Mouse (Mus musculus) forebrain, embryonic 15.5 days (tissue): Measurements from ENCODE around the gene Npepps. TPM values are rescaled to one million over a fixed set of nuclear protein-coding genes. Genes with fewer than 3 reads are reported as not detected.

Source experiments
- ATAC-seq: fragments of 200-750 bp; cut with Nextera tagmentation; replicated peaks from 2 replicates; pipeline ENCODE4 v1.8.0; 2017; ENCODE audit warnings: mild to moderate bottlenecking, moderate TSS enrichment, moderate library complexity
- H3K27ac ChIP-seq: fragments of 300-500 bp; sonication (generic); replicated peaks from 2 replicates; pipeline ENCODE4 v1.5.1; 2015; ENCODE audit warnings: mild to moderate bottlenecking, inconsistent platforms
- H3K27me3 ChIP-seq: fragments of 300-500 bp; sonication (generic); 2 replicates; pipeline ENCODE4 v1.6.1; 2015; ENCODE audit warnings: inconsistent platforms
- H3K36me3 ChIP-seq: fragments of 300-500 bp; sonication (generic); 2 replicates; pipeline ENCODE4 v1.6.1; 2015; ENCODE audit warnings: mild to moderate bottlenecking, inconsistent platforms
- H3K4me1 ChIP-seq: fragments of 300-500 bp; sonication (generic); 2 replicates; pipeline ENCODE4 v1.6.1; 2015; ENCODE audit warnings: inconsistent platforms
- H3K4me2 ChIP-seq: fragments of 300-500 bp; sonication (generic); replicated peaks from 2 replicates; pipeline ENCODE4 v1.6.1; 2015; ENCODE audit warnings: mild to moderate bottlenecking, inconsistent platforms
- H3K4me3 ChIP-seq: fragments of 300-500 bp; sonication (generic); 2 replicates; pipeline ENCODE4 v1.5.1; 2015; ENCODE audit warnings: mild to moderate bottlenecking, inconsistent platforms
- H3K9ac ChIP-seq: fragments of 300-500 bp; sonication (generic); replicated peaks from 2 replicates; pipeline ENCODE4 v1.6.1; 2015; ENCODE audit warnings: mild to moderate bottlenecking, inconsistent platforms
- H3K9me3 ChIP-seq: fragments of 300-500 bp; sonication (generic); 2 replicates; pipeline ENCODE4 v1.6.1; 2016; ENCODE audit warnings: inconsistent platforms
- WGBS: fragments of 180-500 bp; shearing (Covaris S2); methylation state at CpG from one replicate; pipeline ENCODE4 v1.1.7; 2015; ENCODE audit warnings: mixed read lengths; 5-methylcytosine and 5-hydroxymethylcytosine counted together
- polyA plus RNA-seq: library from polyadenylated mRNA; unstranded; fragments of >200 nt; fragmentation: Nextera tagmentation; extraction: Ambion mirVana; gene quantifications from 2 replicates; pipeline ENCODE4 v1.2.1, GENCODE M21; 2015

The Npepps gene
- polyA plus RNA-seq, 1 experiment from 2014 or later, result 151 TPM

- Histone ChIP-seq H3K36me3 (no peaks in the 10 kb centered on the region), H3K9me3 (no peaks in the 10 kb centered on the region), H3K4me3 (peak overlapping the region; percentile 40), H3K4me2 (peak overlapping the region; percentile 73), H3K27ac (no peak overlapping the region), H3K4me1 (peaks cover 26% of the 10 kb centered on the region), H3K9ac (peak overlapping the region; percentile 48), H3K27me3 (no peaks in the 10 kb centered on the region; the same call in 1 of the 2 replicates)
- under 1% methylated on average over 25 of the region's 25 CpGs for WGBS
- peak; percentile 74 for ATAC-seq
These were observed 29.6 kb upstream of the Npepps start for GRCm38 (mm10) chr11:97309911-97310571.

- Histone ChIP-seq H3K9me3 (no peaks in the 10 kb centered on the region), H3K4me2 (peak overlapping the region; percentile 73), H3K27me3 (no peaks in the 10 kb centered on the region; the same call in 1 of the 2 replicates), H3K27ac (no peak overlapping the region), H3K36me3 (no peaks in the 10 kb centered on the region), H3K4me1 (peaks cover 25% of the 10 kb centered on the region), H3K9ac (peak overlapping the region; percentile 48), H3K4me3 (peak overlapping the region; percentile 40)
- WGBS, result 2% methylated on average over 9 of the region's 9 CpGs
- ATAC-seq, result no peak
These were observed 29.0 kb upstream of the Npepps start for GRCm38 (mm10) chr11:97309451-97309836.

GRCm38 (mm10) chr11:97308806-97309450, 28.5 kb upstream of the Npepps start:
- H3K4me2 ChIP-seq, result peak overlapping the region; percentile 73; the same call in 1 of the 2 replicates
- WGBS, result 55% methylated on average over 3 of the region's 3 CpGs
- ATAC-seq, result no peak
- H3K27ac ChIP-seq, result no peak overlapping the region
- H3K9me3 ChIP-seq, result no peaks in the 10 kb centered on the region
- H3K4me3 ChIP-seq, result peak overlapping the region; percentile 40; the same call in 1 of the 2 replicates
- H3K9ac ChIP-seq, result peak overlapping the region; percentile 48; the same call in 1 of the 2 replicates
- peaks cover 25% of the 10 kb centered on the region for H3K4me1 ChIP-seq
- H3K27me3 ChIP-seq, result no peaks in the 10 kb centered on the region; the same call in 1 of the 2 replicates
- no peaks in the 10 kb centered on the region for H3K36me3 ChIP-seq

GRCm38 (mm10) chr11:97307294-97308069, 27.0 kb upstream of the Npepps start:
- Histone ChIP-seq H3K36me3 (no peaks in the 10 kb centered on the region), H3K27me3 (no peaks in the 10 kb centered on the region; the same call in 1 of the 2 replicates), H3K27ac (no peak overlapping the region), H3K4me3 (no peak overlapping the region), H3K9me3 (no peaks in the 10 kb centered on the region), H3K4me2 (no peak overlapping the region), H3K9ac (no peak overlapping the region), H3K4me1 (peaks cover 29% of the 10 kb centered on the region)
- WGBS, result 93% methylated on average over 11 of the region's 11 CpGs
- no peak for ATAC-seq

- H3K4me2 ChIP-seq, result no peak overlapping the region
- WGBS, result 87% methylated on average over 5 of the region's 5 CpGs
- H3K27me3 ChIP-seq, result no peaks in the 10 kb centered on the region
- no peak for ATAC-seq
- H3K4me3 ChIP-seq, result no peak overlapping the region
- no peaks in the 10 kb centered on the region for H3K9me3 ChIP-seq
- H3K4me1 ChIP-seq, result peaks cover 20% of the 10 kb centered on the region
- no peak overlapping the region for H3K9ac ChIP-seq
- H3K36me3 ChIP-seq, result no peaks in the 10 kb centered on the region
- H3K27ac ChIP-seq, result no peak overlapping the region
These were observed 24.2 kb upstream of the Npepps start for GRCm38 (mm10) chr11:97304631-97305030.

- H3K36me3 ChIP-seq, result no peaks in the 10 kb centered on the region
- no peaks in the 10 kb centered on the region for H3K27me3 ChIP-seq
- no peak overlapping the region for H3K4me2 ChIP-seq
- H3K9me3 ChIP-seq, result no peaks in the 10 kb centered on the region
- ATAC-seq, result no peak
- no peak overlapping the region for H3K9ac ChIP-seq
- peaks cover 14% of the 10 kb centered on the region; the same call in 1 of the 2 replicates for H3K4me1 ChIP-seq
- H3K4me3 ChIP-seq, result no peak overlapping the region
- peak overlapping the region; percentile 47; the same call in 1 of the 2 replicates for H3K27ac ChIP-seq
- 14% methylated on average over 7 of the region's 7 CpGs for WGBS
These were observed 21.9 kb upstream of the Npepps start for GRCm38 (mm10) chr11:97302231-97302781.

- Histone ChIP-seq H3K9ac (no peak overlapping the region), H3K4me2 (no peak overlapping the region), H3K27ac (no peak overlapping the region), H3K9me3 (no peaks in the 10 kb centered on the region), H3K4me1 (peaks cover 14% of the 10 kb centered on the region; the same call in 1 of the 2 replicates), H3K4me3 (no peak overlapping the region), H3K27me3 (no peaks in the 10 kb centered on the region), H3K36me3 (no peaks in the 10 kb centered on the region)
- ATAC-seq, result no peak
- 81% methylated on average over 16 of the region's 16 CpGs for WGBS
These were observed 21.0 kb upstream of the Npepps start for GRCm38 (mm10) chr11:97301406-97301805.

GRCm38 (mm10) chr11:97299939-97300338, 19.5 kb upstream of the Npepps start:
- no peak for ATAC-seq
- Histone ChIP-seq H3K4me1 (peaks cover 14% of the 10 kb centered on the region; the same call in 1 of the 2 replicates), H3K27me3 (no peaks in the 10 kb centered on the region), H3K9me3 (no peaks in the 10 kb centered on the region), H3K36me3 (no peaks in the 10 kb centered on the region), H3K4me2 (no peak overlapping the region), H3K27ac (no peak overlapping the region), H3K4me3 (no peak overlapping the region), H3K9ac (no peak overlapping the region)
- 97% methylated on average over 2 of the region's 2 CpGs for WGBS

GRCm38 (mm10) chr11:97296542-97296941, 16.1 kb upstream of the Npepps start:
- no peak overlapping the region for H3K4me3 ChIP-seq

GRCm38 (mm10) chr11:97292731-97293130, 12.3 kb upstream of the Npepps start:
- H3K4me2 ChIP-seq, result no peak overlapping the region
- H3K9ac ChIP-seq, result no peak overlapping the region
- H3K36me3 ChIP-seq, result no peaks in the 10 kb centered on the region
- H3K4me3 ChIP-seq, result no peak overlapping the region
- no peak for ATAC-seq
- H3K27ac ChIP-seq, result no peak overlapping the region
- 87% methylated on average over 1 of the region's 1 CpGs for WGBS
- no peaks in the 10 kb centered on the region for H3K4me1 ChIP-seq
- H3K27me3 ChIP-seq, result no peaks in the 10 kb centered on the region
- no peaks in the 10 kb centered on the region for H3K9me3 ChIP-seq

More at GRCm38 (mm10) chr11:97296542-97296941, 16.1 kb upstream of the Npepps start:
- H3K27ac ChIP-seq, result no peak overlapping the region
- no peaks in the 10 kb centered on the region for H3K36me3 ChIP-seq
- H3K9me3 ChIP-seq, result no peaks in the 10 kb centered on the region
- no peak for ATAC-seq
- H3K4me2 ChIP-seq, result no peak overlapping the region
- no peak overlapping the region for H3K9ac ChIP-seq
- H3K27me3 ChIP-seq, result no peaks in the 10 kb centered on the region
- H3K4me1 ChIP-seq, result 0 out of 2 replicates have a peak, but pooled peaks cover 1% of the 10 kb centered on the region
- WGBS, result 82% methylated on average over 3 of the region's 4 CpGs

- no peak for ATAC-seq
- Histone ChIP-seq H3K4me1 (no peaks in the 10 kb centered on the region), H3K27me3 (no peaks in the 10 kb centered on the region), H3K36me3 (no peaks in the 10 kb centered on the region), H3K9ac (no peak overlapping the region), H3K9me3 (no peaks in the 10 kb centered on the region), H3K4me2 (no peak overlapping the region), H3K4me3 (no peak overlapping the region), H3K27ac (no peak overlapping the region)
- WGBS, result 46% methylated on average over 12 of the region's 12 CpGs
These were observed 9.1 kb upstream of the Npepps start for GRCm38 (mm10) chr11:97289276-97290230.
